In the genomic region with DNA sequence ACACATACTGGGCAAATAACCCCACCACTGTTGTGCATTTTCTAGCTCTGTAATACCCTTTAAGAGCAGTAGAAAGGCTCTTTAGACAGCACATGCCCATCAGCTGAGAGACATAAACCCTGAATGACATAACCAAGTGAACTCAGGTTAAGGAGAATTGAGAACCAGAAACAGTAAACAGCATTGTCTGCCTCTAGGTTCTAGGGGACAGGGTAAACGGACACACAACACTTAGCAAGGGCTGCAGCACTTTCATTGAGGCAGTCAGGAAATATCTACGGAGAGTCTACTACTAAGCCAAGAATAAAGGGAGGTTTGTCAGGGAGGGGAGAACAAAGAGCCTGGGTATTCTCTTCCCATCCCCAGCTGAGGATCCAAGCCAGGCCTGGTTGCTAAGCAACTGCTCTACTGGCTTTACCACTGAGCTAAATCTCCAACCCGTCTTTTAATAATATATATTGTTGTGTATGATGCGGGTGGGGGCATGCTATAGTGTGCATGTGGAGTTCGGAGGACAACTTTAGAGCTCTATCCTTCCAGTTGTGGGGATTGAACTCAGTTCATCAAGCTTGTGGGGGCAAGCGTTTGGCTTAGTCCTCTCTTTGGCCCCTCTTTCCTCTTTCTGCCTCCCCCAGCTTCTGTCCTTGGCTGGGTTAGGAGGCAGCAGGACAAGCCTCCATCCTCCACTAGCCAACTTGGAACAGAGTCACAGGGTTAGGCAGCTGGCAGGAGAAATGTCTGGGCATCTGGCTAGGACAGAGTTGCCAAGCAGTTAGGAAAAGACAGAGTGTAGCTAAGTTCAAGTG, we compare ENCODE assay signal across 8 mouse cellular contexts. TPM values are rescaled to one million over a fixed set of nuclear protein-coding genes. Genes with fewer than 3 reads are reported as not detected.
DNase-seq lines count a peak whose midpoint lies in the region; TF ChIP-seq lines count a peak whose summit lies in the region.

No protein-coding gene starts in this region.

- intact Hi-C loops in heart, postnatal 36 days (cut with DNase I): no loop called here
- intact Hi-C loops in left cerebral cortex, postnatal 36 days (cut with DNase I): no loop called here

- no peak for TF ChIP-seq POLR2A in brain, embryonic 14.5 days (IDR thresholded peaks at IDR 0.05; ENCODE audit: borderline replicate concordance, extremely low read depth, insufficient read depth, insufficient read length, poor library complexity, severe bottlenecking)

- DNase-seq in cerebellum, adult 9-10 months: peak; percentile 22
- no peak for DNase-seq in cerebellum, postnatal 36 days
- DNase-seq in brain, embryonic 14.5 days (ENCODE audit: low read depth): peak; percentile 72
- DNase-seq in heart, postnatal 36 days: peak; percentile 46 to 47
- DNase-seq in left cerebral cortex, postnatal 36 days (ENCODE audit: low spot score in 2 of 2): peak; percentile 19 to 28
- peak; percentile 45 for DNase-seq in telencephalon, adult 2 months (ENCODE audit: low read depth, low spot score)
- no peak for DNase-seq in kidney, postnatal 25 days
- no peak for DNase-seq in embryo, embryonic 11 days

- TF ChIP-seq CTCF in brain, embryonic 14.5 days (IDR thresholded peaks at IDR 0.05; ENCODE audit: borderline replicate concordance, extremely low read depth, insufficient read depth, insufficient read length): no peak

RNA-seq across cellular contexts. Expression of gene Hilpda, which starts 8.4 kb away (rescaled TPM):
- polyA plus RNA-seq in brain, embryonic 14.5 days (2012; rRNA removed): 26.4 and 43.9 TPM in 2 replicates
- 1 to 10 TPM; 4.4 to 5.7 TPM for total RNA-seq in heart, postnatal 36 days (2021)
- total RNA-seq in left cerebral cortex, postnatal 36 days (2021): 1 to 10 TPM; 6.5 to 7.5 TPM

RNA-seq across cellular contexts. Expression of gene Fam71f2, which starts 15.5 kb away (rescaled TPM):
- 1.5 and 3.1 TPM in 2 replicates for polyA plus RNA-seq in brain, embryonic 14.5 days (2012; rRNA removed)
- total RNA-seq in heart, postnatal 36 days (2021): under 1 TPM in 1 of 2 experiments, not detected in 1; 0.27 TPM
- under 1 TPM; 0.32 to 0.79 TPM for total RNA-seq in left cerebral cortex, postnatal 36 days (2021)

RNA-seq across cellular contexts. Expression of gene Impdh1, which starts 47.7 kb away (rescaled TPM):
- 49.2 and 52.9 TPM in 2 replicates for polyA plus RNA-seq in brain, embryonic 14.5 days (2012; rRNA removed)
- 10 to 100 TPM; 21.5 to 26.3 TPM for total RNA-seq in heart, postnatal 36 days (2021)
- total RNA-seq in left cerebral cortex, postnatal 36 days (2021): 10 to 100 TPM; 63.5 to 69.7 TPM

RNA-seq across cellular contexts. Expression of gene Fam71f1, which starts 55.1 kb away (rescaled TPM):
- not detected in 2 replicates for polyA plus RNA-seq in brain, embryonic 14.5 days (2012; rRNA removed)
- total RNA-seq in heart, postnatal 36 days (2021): not detected
- total RNA-seq in left cerebral cortex, postnatal 36 days (2021): not detected

Comparison
In these comparisons a context has a peak if more than half of its experiments do, and no peak if none do; other contexts are left out.
1. DNase-seq: peak in cerebellum, adult 9-10 months (single experiment), brain, embryonic 14.5 days (single experiment), heart, postnatal 36 days (2 of 2), left cerebral cortex, postnatal 36 days (2 of 2) and telencephalon, adult 2 months (single experiment); none in cerebellum, postnatal 36 days (0 of 2), kidney, postnatal 25 days (0 of 2) and embryo, embryonic 11 days (single experiment).